Mouse (Mus musculus): ENCODE measurements around the gene Ppm1l. TPM values are rescaled to one million over a fixed set of nuclear protein-coding genes. Genes with fewer than 3 reads are reported as not detected.

The Ppm1l gene
- polyA plus RNA-seq, 1 experiment: 6.8 TPM

GRCm38 (mm10) chr3:69456071-69456470 is 139.4 kb downstream of the Ppm1l start:
- no peaks in the 10 kb centered on the region for H3K79me2 ChIP-seq (ENCODE audit: control insufficient read depth, insufficient read depth)
- H3K27me3 ChIP-seq (ENCODE audit: control insufficient read depth, insufficient read depth, insufficient read length): no peaks in the 10 kb centered on the region
- no peak overlapping the region for H3ac ChIP-seq (ENCODE audit: control insufficient read depth, insufficient read length)
- TF ChIP-seq POLR2AphosphoS2 (IDR thresholded peaks at IDR 0.05; ENCODE audit: insufficient read length, low read depth) (no peak), TCF3 (IDR thresholded peaks at IDR 0.05; ENCODE audit: insufficient read length, low read depth) (no peak), CEBPB (IDR thresholded peaks at IDR 0.05; ENCODE audit: insufficient read depth, poor library complexity, severe bottlenecking) (no peak)
- no peaks in the 10 kb centered on the region for H3K36me3 ChIP-seq (ENCODE audit: control insufficient read depth, insufficient read depth)
- H3K4me2 ChIP-seq (ENCODE audit: low read depth): no peak overlapping the region
- H3K4me3 ChIP-seq: no peak overlapping the region

- no peaks in the 10 kb centered on the region for H3K36me3 ChIP-seq (ENCODE audit: control insufficient read depth, insufficient read depth)
- no peaks in the 10 kb centered on the region for H3K27me3 ChIP-seq (ENCODE audit: control insufficient read depth, insufficient read depth, insufficient read length)
- H3K79me2 ChIP-seq (ENCODE audit: control insufficient read depth, insufficient read depth): no peaks in the 10 kb centered on the region
- TF ChIP-seq REST (IDR thresholded peaks at IDR 0.05; ENCODE audit: insufficient read depth, insufficient read length): no peak
- no peak for TF ChIP-seq MYOG (IDR thresholded peaks at IDR 0.05; ENCODE audit: control insufficient read depth in 1 of 3, insufficient read depth in 1 of 3, insufficient read length in 2 of 3, low read depth in 2 of 3)
- TF ChIP-seq USF1 (IDR thresholded peaks at IDR 0.05; ENCODE audit: low read depth): no peak
- TF ChIP-seq E2F4 (IDR thresholded peaks at IDR 0.05; ENCODE audit: insufficient read depth): no peak
- no peak for TF ChIP-seq POLR2AphosphoS2 (IDR thresholded peaks at IDR 0.05; ENCODE audit: insufficient read length, low read depth)
- no peak for TF ChIP-seq TCF12 (IDR thresholded peaks at IDR 0.05; ENCODE audit: insufficient read depth, poor library complexity, severe bottlenecking)
- H3K4me2 ChIP-seq (ENCODE audit: low read depth): no peak overlapping the region
- no peak overlapping the region for H3K4me3 ChIP-seq
- H3ac ChIP-seq (ENCODE audit: control insufficient read depth, insufficient read length): no peak overlapping the region
Measured at GRCm38 (mm10) chr3:69458756-69459155, 142.1 kb downstream of the Ppm1l start.

- Histone ChIP-seq H3ac (ENCODE audit: control insufficient read depth, insufficient read length) (no peak overlapping the region), H3K36me3 (ENCODE audit: control insufficient read depth, insufficient read depth) (no peaks in the 10 kb centered on the region), H3K79me2 (ENCODE audit: control insufficient read depth, insufficient read depth) (no peaks in the 10 kb centered on the region), H3K4me3 (no peak overlapping the region), H3K4me2 (ENCODE audit: low read depth) (no peak overlapping the region), H3K27me3 (ENCODE audit: control insufficient read depth, insufficient read depth, insufficient read length) (no peaks in the 10 kb centered on the region)
- no peak for TF ChIP-seq POLR2AphosphoS2 (IDR thresholded peaks at IDR 0.05; ENCODE audit: insufficient read length, low read depth)
- no peak for TF ChIP-seq POLR2A (IDR thresholded peaks at IDR 0.05; ENCODE audit: insufficient read length, low read depth)
- no peak for TF ChIP-seq TCF12 (IDR thresholded peaks at IDR 0.05; ENCODE audit: insufficient read depth, poor library complexity, severe bottlenecking)
- TF ChIP-seq SRF (IDR thresholded peaks at IDR 0.05; ENCODE audit: control insufficient read depth, insufficient read length, low read depth): no peak
- no peak for TF ChIP-seq E2F4 (IDR thresholded peaks at IDR 0.05; ENCODE audit: insufficient read depth)
- no peak for TF ChIP-seq MAX (IDR thresholded peaks at IDR 0.05; ENCODE audit: low read depth)
- TF ChIP-seq TCF3 (IDR thresholded peaks at IDR 0.05; ENCODE audit: insufficient read length, low read depth): no peak
- TF ChIP-seq CEBPB (IDR thresholded peaks at IDR 0.05; ENCODE audit: insufficient read depth, poor library complexity, severe bottlenecking): no peak
- TF ChIP-seq USF1 (IDR thresholded peaks at IDR 0.05; ENCODE audit: low read depth): no peak
- no peak for TF ChIP-seq REST (IDR thresholded peaks at IDR 0.05; ENCODE audit: insufficient read depth, insufficient read length)
- TF ChIP-seq MYOD1 (IDR thresholded peaks at IDR 0.05; ENCODE audit: control insufficient read depth in 1 of 3, insufficient read length in 2 of 3, low read depth in 2 of 3): no peak
- no peak for TF ChIP-seq MYOG (IDR thresholded peaks at IDR 0.05; ENCODE audit: control insufficient read depth in 1 of 3, insufficient read depth in 1 of 3, insufficient read length in 2 of 3, low read depth in 2 of 3)
Measured at GRCm38 (mm10) chr3:69461956-69462355, 145.3 kb downstream of the Ppm1l start.

- no peak overlapping the region for H3ac ChIP-seq (ENCODE audit: control insufficient read depth, insufficient read length)
- H3K36me3 ChIP-seq (ENCODE audit: control insufficient read depth, insufficient read depth): no peaks in the 10 kb centered on the region
- H3K27me3 ChIP-seq (ENCODE audit: control insufficient read depth, insufficient read depth, insufficient read length): no peaks in the 10 kb centered on the region
- H3K4me2 ChIP-seq (ENCODE audit: low read depth): no peak overlapping the region
- TF ChIP-seq TCF3 (IDR thresholded peaks at IDR 0.05; ENCODE audit: insufficient read length, low read depth) (no peak), USF1 (IDR thresholded peaks at IDR 0.05; ENCODE audit: low read depth) (no peak), TCF12 (IDR thresholded peaks at IDR 0.05; ENCODE audit: insufficient read depth, poor library complexity, severe bottlenecking) (no peak), POLR2AphosphoS2 (IDR thresholded peaks at IDR 0.05; ENCODE audit: insufficient read length, low read depth) (no peak), MAX (IDR thresholded peaks at IDR 0.05; ENCODE audit: low read depth) (no peak), SRF (IDR thresholded peaks at IDR 0.05; ENCODE audit: control insufficient read depth, insufficient read length, low read depth) (no peak), REST (IDR thresholded peaks at IDR 0.05; ENCODE audit: insufficient read depth, insufficient read length) (no peak)
- H3K79me2 ChIP-seq (ENCODE audit: control insufficient read depth, insufficient read depth): no peaks in the 10 kb centered on the region
- no peak overlapping the region for H3K4me3 ChIP-seq
Measured at GRCm38 (mm10) chr3:69465751-69466150, 149.1 kb downstream of the Ppm1l start.

- Histone ChIP-seq H3ac (ENCODE audit: control insufficient read depth, insufficient read length) (no peak overlapping the region), H3K79me2 (ENCODE audit: control insufficient read depth, insufficient read depth) (no peaks in the 10 kb centered on the region), H3K36me3 (ENCODE audit: control insufficient read depth, insufficient read depth) (no peaks in the 10 kb centered on the region), H3K4me2 (ENCODE audit: low read depth) (no peak overlapping the region), H3K4me3 (no peak overlapping the region), H3K27me3 (ENCODE audit: control insufficient read depth, insufficient read depth, insufficient read length) (no peaks in the 10 kb centered on the region)
- TF ChIP-seq TCF12 (IDR thresholded peaks at IDR 0.05; ENCODE audit: insufficient read depth, poor library complexity, severe bottlenecking) (no peak), POLR2AphosphoS2 (IDR thresholded peaks at IDR 0.05; ENCODE audit: insufficient read length, low read depth) (no peak), E2F4 (IDR thresholded peaks at IDR 0.05; ENCODE audit: insufficient read depth) (no peak), TCF3 (IDR thresholded peaks at IDR 0.05; ENCODE audit: insufficient read length, low read depth) (no peak), USF1 (IDR thresholded peaks at IDR 0.05; ENCODE audit: low read depth) (no peak), MYOD1 (IDR thresholded peaks at IDR 0.05; ENCODE audit: control insufficient read depth in 1 of 3, insufficient read length in 2 of 3, low read depth in 2 of 3) (no peak), POLR2A (IDR thresholded peaks at IDR 0.05; ENCODE audit: insufficient read length, low read depth) (no peak), REST (IDR thresholded peaks at IDR 0.05; ENCODE audit: insufficient read depth, insufficient read length) (no peak), MAX (IDR thresholded peaks at IDR 0.05; ENCODE audit: low read depth) (no peak), MYOG (IDR thresholded peaks at IDR 0.05; ENCODE audit: control insufficient read depth in 1 of 3, insufficient read depth in 1 of 3, insufficient read length in 2 of 3, low read depth in 2 of 3) (no peak), SRF (IDR thresholded peaks at IDR 0.05; ENCODE audit: control insufficient read depth, insufficient read length, low read depth) (no peak), CEBPB (IDR thresholded peaks at IDR 0.05; ENCODE audit: insufficient read depth, poor library complexity, severe bottlenecking) (no peak)
Measured at GRCm38 (mm10) chr3:69468280-69469008, 151.8 kb downstream of the Ppm1l start.

Measured in myocyte (in vitro differentiated cells).